Mouse (Mus musculus): ENCODE data around the gene Ccdc191.

Ccdc191 gene

GRCm38 (mm10) chr16:43889208-43890004 is at the start of gene Ccdc191:
Gene Ccdc191, plus strand, starts transcription at chr16:43889800.
- in situ Hi-C loops (cut with MboI; ENCODE audit: low sequenced_read_pairs), result loop anchor here (10.0 kb wide), 1 partner anchor 165 kb away; no protein-coding TSS in a partner anchor

- in situ Hi-C loops (cut with MboI; ENCODE audit: low sequenced_read_pairs), result no loop called here
Measured at GRCm38 (mm10) chr16:43841236-43841635, 48.4 kb upstream of the Ccdc191 start.

DNA sequence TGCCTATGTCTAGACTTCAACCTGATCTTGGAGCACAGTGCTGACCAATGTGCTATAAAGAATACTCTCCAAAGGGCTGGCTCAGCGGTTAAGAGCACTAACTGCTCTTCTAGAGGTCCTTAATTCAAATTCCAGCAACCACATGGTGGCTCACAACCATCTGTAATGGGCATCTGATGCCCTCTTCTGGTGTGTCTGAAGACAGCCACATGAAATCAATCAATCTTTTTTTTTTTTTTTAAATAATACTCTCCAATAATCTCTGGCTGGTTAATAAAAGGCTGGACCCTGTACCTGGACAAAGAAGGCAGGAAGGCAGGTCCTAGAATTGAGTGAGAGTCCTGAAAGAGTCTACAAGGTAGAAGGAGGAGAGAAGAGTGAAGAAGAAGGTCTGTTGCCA is 39.8 kb upstream of the Ccdc191 start:
- in situ Hi-C loops (cut with MboI; ENCODE audit: low sequenced_read_pairs), result no loop called here

DNA sequence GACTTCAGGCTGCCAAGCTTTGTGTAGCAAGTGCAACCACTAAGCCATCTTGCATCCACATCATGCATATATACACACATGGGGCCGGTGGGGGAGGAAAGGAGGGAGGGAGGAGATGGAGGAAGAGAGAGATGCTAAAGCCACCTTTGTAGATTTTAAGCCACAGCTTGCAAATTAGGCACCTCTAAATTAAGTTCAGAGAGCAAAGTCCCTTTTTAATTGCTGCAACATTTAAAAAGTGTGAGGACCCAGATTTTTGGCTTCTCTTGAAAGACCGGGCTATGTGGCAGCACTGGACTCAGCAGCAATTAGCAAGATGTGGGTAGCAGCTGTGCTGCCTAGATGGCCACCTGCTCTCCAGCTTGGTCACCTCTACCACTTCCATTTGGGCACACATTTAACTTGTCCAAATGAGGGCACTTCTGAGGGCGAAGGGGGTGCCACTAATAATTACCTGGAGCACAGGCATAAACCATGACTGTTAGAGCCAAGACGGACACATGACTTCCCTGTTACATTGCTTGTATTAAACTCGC is 30.6 kb upstream of the Ccdc191 start:
- in situ Hi-C loops (cut with MboI; ENCODE audit: low sequenced_read_pairs), result no loop called here

GRCm38 (mm10) chr16:43860624-43861023 is 29.0 kb upstream of the Ccdc191 start:
- in situ Hi-C loops (cut with MboI; ENCODE audit: low sequenced_read_pairs), result no loop called here

- in situ Hi-C loops (cut with MboI; ENCODE audit: low sequenced_read_pairs), result no loop called here
Measured at GRCm38 (mm10) chr16:43869805-43870204, 19.8 kb upstream of the Ccdc191 start.

GRCm38 (mm10) chr16:43871419-43871818 is 18.2 kb upstream of the Ccdc191 start:
- in situ Hi-C loops (cut with MboI; ENCODE audit: low sequenced_read_pairs), result no loop called here

GRCm38 (mm10) chr16:43879769-43880168 is 9.8 kb upstream of the Ccdc191 start:
- in situ Hi-C loops (cut with MboI; ENCODE audit: low sequenced_read_pairs), result loop anchor here (10.0 kb wide), 1 partner anchor 175 kb away; no protein-coding TSS in a partner anchor

DNA sequence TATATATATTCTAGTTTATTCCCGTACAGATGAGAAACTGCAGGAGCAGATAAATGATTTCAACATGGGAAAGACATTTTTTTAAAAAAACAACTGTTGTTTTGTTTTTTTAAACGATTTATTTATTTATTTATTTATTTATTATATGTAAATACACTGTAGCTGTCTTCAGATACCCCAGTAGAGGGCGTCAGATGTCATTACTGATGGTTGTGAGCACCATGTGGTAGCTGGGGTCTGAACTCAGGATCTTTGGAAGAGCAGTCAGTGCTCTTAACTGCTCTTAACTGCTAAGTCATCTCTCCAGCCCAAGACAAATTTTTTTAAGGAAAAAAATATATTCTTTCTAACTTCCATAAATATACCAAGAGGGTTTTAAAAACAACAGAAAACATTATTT is 8.0 kb upstream of the Ccdc191 start:
- in situ Hi-C loops (cut with MboI; ENCODE audit: low sequenced_read_pairs), result loop anchor here (10.0 kb wide), 1 partner anchor 173 kb away; no protein-coding TSS in a partner anchor

DNA sequence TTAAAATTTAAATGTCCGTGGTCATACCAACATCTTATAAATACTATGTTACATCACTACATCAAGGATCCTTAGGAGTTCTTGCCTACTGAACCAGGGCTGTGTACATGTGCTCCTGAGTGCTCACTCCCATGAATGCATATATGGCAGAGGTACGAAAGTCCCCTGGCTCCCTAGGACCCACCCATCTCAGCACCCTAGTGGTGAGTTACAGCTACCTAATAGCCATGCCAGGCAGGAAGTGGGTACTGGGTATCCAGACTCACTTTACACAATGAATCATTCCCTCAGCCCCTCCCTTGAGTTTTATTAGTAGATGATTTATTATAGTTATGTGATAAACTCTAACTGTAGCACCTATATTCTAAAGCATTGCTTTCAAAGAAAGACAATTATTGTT is 7.3 kb upstream of the Ccdc191 start:
- in situ Hi-C loops (cut with MboI; ENCODE audit: low sequenced_read_pairs), result loop anchor here (10.0 kb wide), 1 partner anchor 172 kb away; no protein-coding TSS in a partner anchor

GRCm38 (mm10) chr16:43890005-43890336 is 371 bp downstream of the Ccdc191 start:
- in situ Hi-C loops (cut with MboI; ENCODE audit: low sequenced_read_pairs), result no loop called here

DNA sequence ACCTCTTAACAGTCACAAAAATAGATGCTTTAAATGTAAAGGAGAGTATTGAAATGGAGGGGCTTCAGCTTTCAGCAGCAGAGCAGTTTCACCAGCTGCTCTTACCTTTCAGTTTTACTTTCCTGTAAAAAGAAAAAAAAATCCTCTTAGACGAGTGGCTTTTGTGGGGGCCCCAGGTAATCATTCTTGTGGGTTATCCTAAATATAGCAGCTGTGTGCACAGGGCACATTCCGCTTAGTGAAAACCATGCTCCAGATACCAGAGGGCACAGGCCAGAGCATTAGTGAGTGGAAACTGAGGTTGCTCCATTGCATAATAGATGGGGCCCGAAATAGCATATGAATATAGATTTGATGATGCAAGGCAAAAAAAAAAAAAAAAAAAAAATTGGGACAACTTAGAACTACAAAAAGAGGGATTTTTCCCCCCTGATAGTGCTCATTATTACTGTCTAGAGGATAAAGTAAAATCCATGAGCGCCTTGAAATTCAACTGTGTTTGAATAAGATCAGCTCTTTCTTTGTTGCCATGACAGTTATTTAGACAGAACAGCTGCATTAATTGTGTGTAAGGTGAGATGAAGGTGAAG is 1.2 kb downstream of the Ccdc191 start:
- in situ Hi-C loops (cut with MboI; ENCODE audit: low sequenced_read_pairs), result no loop called here

DNA sequence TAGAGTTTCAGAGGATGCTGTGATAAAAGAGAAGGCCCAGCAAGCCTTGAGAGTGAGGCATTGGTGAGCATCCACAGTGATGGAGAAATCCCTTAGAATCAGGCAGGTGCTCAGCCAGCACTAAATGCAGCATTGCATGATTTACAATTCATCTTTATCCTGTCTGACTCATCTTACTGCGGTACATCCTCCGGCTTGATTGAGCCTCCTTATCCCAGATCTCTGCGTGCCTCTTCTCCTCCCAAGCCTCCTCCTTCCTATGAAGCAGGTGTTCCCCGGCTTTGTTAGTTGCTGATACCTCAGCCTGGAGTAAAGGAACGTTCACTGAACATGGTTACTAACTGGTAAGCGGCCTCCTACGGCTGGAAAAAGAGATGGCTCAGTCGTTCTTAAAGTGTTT is 4.9 kb downstream of the Ccdc191 start:
- in situ Hi-C loops (cut with MboI; ENCODE audit: low sequenced_read_pairs), result no loop called here

DNA sequence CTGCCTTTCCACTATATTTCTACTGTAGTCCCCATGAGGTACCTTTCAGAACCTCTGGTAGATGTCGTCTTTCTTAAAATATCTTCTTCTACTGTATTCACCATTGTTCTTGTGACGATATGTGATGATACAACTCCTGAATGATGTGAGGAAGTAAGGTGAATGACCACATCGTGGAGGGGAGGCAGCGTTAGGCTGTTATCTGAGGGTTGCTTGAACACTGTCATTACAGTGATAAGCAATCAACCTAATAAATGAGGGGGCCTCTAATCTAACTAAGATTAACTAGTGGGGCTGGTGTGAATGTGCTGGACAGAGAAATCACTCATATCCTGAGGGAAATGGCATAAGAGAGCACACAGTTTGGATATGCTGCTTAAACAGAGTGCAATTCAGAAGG is 10.5 kb downstream of the Ccdc191 start:
- in situ Hi-C loops (cut with MboI; ENCODE audit: low sequenced_read_pairs), result no loop called here

- in situ Hi-C loops (cut with MboI; ENCODE audit: low sequenced_read_pairs), result no loop called here
Measured at GRCm38 (mm10) chr16:43900571-43900970, 11.0 kb downstream of the Ccdc191 start.

DNA sequence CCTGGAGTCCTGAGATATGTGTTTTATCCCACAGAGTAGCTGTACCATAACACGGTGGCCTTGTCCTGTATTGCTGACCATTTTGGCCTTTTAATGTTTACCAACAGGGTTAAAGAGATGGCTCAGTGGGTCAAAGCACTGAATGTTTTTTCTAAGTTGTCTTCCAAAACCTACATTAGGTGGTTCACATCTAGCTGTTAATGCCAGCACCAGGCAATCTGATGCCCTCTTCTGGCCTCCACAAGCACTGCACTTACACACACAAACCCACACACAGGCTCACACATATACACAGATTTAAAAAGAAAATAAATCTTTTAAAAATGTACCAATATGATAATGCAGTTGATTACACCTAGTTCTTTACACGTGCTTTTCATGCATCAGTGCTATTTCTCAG is 19.3 kb downstream of the Ccdc191 start:
- in situ Hi-C loops (cut with MboI; ENCODE audit: low sequenced_read_pairs), result no loop called here

DNA sequence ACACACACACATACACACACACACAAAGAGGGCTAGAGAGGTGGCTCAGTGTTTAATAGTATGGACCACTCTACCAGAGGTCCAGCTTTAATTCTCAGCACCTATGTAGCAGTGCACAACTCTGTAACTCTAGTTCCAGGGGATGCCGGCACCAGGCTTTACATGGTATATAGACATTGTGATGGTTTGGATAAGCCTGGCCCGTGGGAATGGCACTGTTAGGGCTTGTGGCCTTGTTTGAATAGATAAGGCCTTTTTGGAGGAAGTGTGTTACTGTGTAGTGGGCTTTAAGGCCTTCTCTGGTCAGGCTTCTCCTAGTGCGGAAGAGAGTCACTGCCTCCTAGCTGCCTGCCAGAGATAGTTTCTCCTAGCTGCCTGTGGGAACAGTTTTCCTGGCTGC is 29.3 kb downstream of the Ccdc191 start:
- in situ Hi-C loops (cut with MboI; ENCODE audit: low sequenced_read_pairs), result no loop called here

- in situ Hi-C loops (cut with MboI; ENCODE audit: low sequenced_read_pairs), result no loop called here
Measured at GRCm38 (mm10) chr16:43922024-43922423, 32.4 kb downstream of the Ccdc191 start.

GRCm38 (mm10) chr16:43922630-43923029 is 33.0 kb downstream of the Ccdc191 start:
- in situ Hi-C loops (cut with MboI; ENCODE audit: low sequenced_read_pairs), result no loop called here

DNA sequence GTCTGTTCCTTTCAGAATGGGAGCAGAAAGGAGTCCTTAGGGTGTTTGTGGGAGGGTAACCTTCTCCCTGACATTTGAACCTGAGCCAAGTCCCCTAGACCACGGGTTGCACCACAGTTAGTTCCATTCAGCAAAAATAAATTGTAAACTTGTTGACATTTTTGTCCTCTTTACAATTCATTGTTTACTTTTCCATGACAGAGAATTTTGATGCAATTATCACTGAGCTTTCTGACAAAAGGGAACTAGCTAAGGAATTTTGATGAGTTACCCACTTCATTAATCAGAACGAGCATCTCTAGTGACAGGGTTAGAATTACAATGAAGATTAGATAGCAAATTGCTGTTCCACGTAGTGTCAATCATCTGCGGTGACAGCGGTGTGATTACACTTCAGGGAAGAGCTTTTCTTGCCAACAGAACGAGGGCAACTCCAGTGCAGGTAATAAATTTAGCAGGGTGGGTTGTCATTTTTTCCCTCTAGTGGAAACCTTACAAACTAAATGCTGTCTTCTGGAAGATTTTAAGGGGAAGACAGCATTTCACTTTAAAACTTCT is 35.5 kb downstream of the Ccdc191 start:
- in situ Hi-C loops (cut with MboI; ENCODE audit: low sequenced_read_pairs), result no loop called here

GRCm38 (mm10) chr16:43925846-43926245 is 36.2 kb downstream of the Ccdc191 start:
- in situ Hi-C loops (cut with MboI; ENCODE audit: low sequenced_read_pairs), result no loop called here

- in situ Hi-C loops (cut with MboI; ENCODE audit: low sequenced_read_pairs), result no loop called here
Measured at GRCm38 (mm10) chr16:43926341-43926859, 36.8 kb downstream of the Ccdc191 start, which contains the start of gene Qtrt2. Gene Qtrt2, minus strand, starts transcription at chr16:43926809.
